Mouse (Mus musculus) MEL (cell line): ENCODE results near the gene Snx29. TPM values are rescaled to one million over a fixed set of nuclear protein-coding genes. Genes with fewer than 3 reads are reported as not detected.
A peak's percentile ranks its signal among the peaks of the same experiment; 100 is the strongest.

Source experiments
- DNase-seq: peaks from one replicate; pipeline ENCODE4 v3.0.0; 2011; ENCODE audit warnings: low read depth, low spot score
- H3K27ac ChIP-seq: 2 replicates; pipeline ENCODE4 v1.5.1; 2012; ENCODE audit warnings: low read depth, mild to moderate bottlenecking, control low read depth, low read length, moderate library complexity; ENCODE audit not compliant: control insufficient read depth
- H3K27me3 ChIP-seq, 2 experiments: fragments of 150-350 bp in 1 of 2; sonication (generic) in 1 of 2; 2 replicates each; pipeline ENCODE4 v1.6.1; 2012; ENCODE audit warnings: low read length in 2 of 2, mild to moderate bottlenecking in 2 of 2, improper control_type of control experiment in 1 of 2, moderate library complexity in 1 of 2; ENCODE audit not compliant: insufficient read depth in 2 of 2, control insufficient read depth in 1 of 2
- H3K36me3 ChIP-seq, 2 experiments: 2 replicates each; pipeline ENCODE4 v1.6.1; 2012 to 2014; ENCODE audit warnings: low read length in 2 of 2, improper control_type of control experiment in 1 of 2, inconsistent platforms in 1 of 2, mild to moderate bottlenecking in 1 of 2; ENCODE audit not compliant: insufficient read depth in 2 of 2, control insufficient read depth in 1 of 2
- H3K4me1 ChIP-seq, 2 experiments: fragments of 150-350 bp in 1 of 2; sonication (generic) in 1 of 2; 2 replicates each; pipeline ENCODE4 v1.6.1; 2012; ENCODE audit warnings: low read length in 2 of 2, improper control_type of control experiment in 1 of 2, mild to moderate bottlenecking in 1 of 2; ENCODE audit not compliant: insufficient read depth in 2 of 2, control insufficient read depth in 1 of 2
- H3K4me3 ChIP-seq, 2 experiments: fragments of 150-350 bp in 1 of 2; sonication (generic) in 1 of 2; 2 replicates each; pipeline ENCODE4 v1.5.1; 2012; ENCODE audit warnings: low read depth in 2 of 2, low read length in 2 of 2, mild to moderate bottlenecking in 2 of 2, moderate library complexity in 2 of 2, control low read depth in 1 of 2, improper control_type of control experiment in 1 of 2; ENCODE audit not compliant: control insufficient read depth in 1 of 2, insufficient read depth in 1 of 2
- H3K79me2 ChIP-seq: 2 replicates; pipeline ENCODE4 v1.6.1; 2012; ENCODE audit warnings: mild to moderate bottlenecking, low read length, moderate library complexity; ENCODE audit not compliant: control insufficient read depth, poor library complexity, insufficient read depth
- H3K9ac ChIP-seq: 2 replicates; pipeline ENCODE4 v1.6.1; 2012; ENCODE audit warnings: low read depth, mild to moderate bottlenecking, control low read depth, low read length, moderate library complexity; ENCODE audit not compliant: control insufficient read depth, poor library complexity, severe bottlenecking
- H3K9me3 ChIP-seq: fragments of 150-350 bp; sonication (generic); replicated peaks from 2 replicates; pipeline ENCODE4 v1.6.1; 2012; ENCODE audit warnings: mild to moderate bottlenecking, low read length, improper control_type of control experiment, moderate library complexity; ENCODE audit not compliant: insufficient read depth
- BHLHE40 ChIP-seq: IDR thresholded peaks from 2 replicates; pipeline ENCODE4 v1.6.1; 2012; ENCODE audit warnings: low read depth, mild to moderate bottlenecking, inconsistent platforms, low read length, improper control_type of control experiment, borderline replicate concordance
- CHD2 ChIP-seq: IDR thresholded peaks from 2 replicates; pipeline ENCODE4 v1.6.1; 2011; ENCODE audit warnings: low read length, improper control_type of control experiment
- ELF1 ChIP-seq: IDR thresholded peaks from 2 replicates; pipeline ENCODE4 v1.6.1; 2014; ENCODE audit warnings: low read depth, mild to moderate bottlenecking, inconsistent platforms, low read length, improper control_type of control experiment, moderate library complexity
- EP300 ChIP-seq, 2 experiments: IDR thresholded peaks; 2 replicates each; pipeline ENCODE4 v1.6.1; 2011; ENCODE audit warnings: improper control_type of control experiment in 2 of 2, low read length in 2 of 2, low read depth in 1 of 2, mild to moderate bottlenecking in 1 of 2
- ETS1 ChIP-seq: IDR thresholded peaks from 2 replicates; pipeline ENCODE4 v1.6.1; 2012; ENCODE audit warnings: low read depth, mild to moderate bottlenecking, inconsistent platforms, low read length, improper control_type of control experiment, moderate library complexity
- HCFC1 ChIP-seq: IDR thresholded peaks from 2 replicates; pipeline ENCODE4 v1.6.1; 2012; ENCODE audit warnings: low read depth, mild to moderate bottlenecking, inconsistent platforms, low read length, improper control_type of control experiment, moderate library complexity
- JUND ChIP-seq: IDR thresholded peaks from 2 replicates; pipeline ENCODE4 v1.6.1; 2011; ENCODE audit warnings: low read depth, mild to moderate bottlenecking, improper control_type of control experiment, low read length
- MAX ChIP-seq: IDR thresholded peaks from 2 replicates; pipeline ENCODE4 v1.6.1; 2011; ENCODE audit warnings: low read length, improper control_type of control experiment
- MAZ ChIP-seq: IDR thresholded peaks from 2 replicates; pipeline ENCODE4 v1.6.1; 2012; ENCODE audit warnings: low read depth, mild to moderate bottlenecking, inconsistent platforms, low read length, improper control_type of control experiment
- MYB ChIP-seq: IDR thresholded peaks from 2 replicates; pipeline ENCODE4 v1.6.1; 2011; ENCODE audit warnings: mild to moderate bottlenecking, low read depth, low read length, improper control_type of control experiment
- MYC ChIP-seq: IDR thresholded peaks from 2 replicates; pipeline ENCODE4 v1.6.1; 2011; ENCODE audit warnings: low read depth, mild to moderate bottlenecking, low read length, improper control_type of control experiment, moderate library complexity
- NRF1 ChIP-seq: IDR thresholded peaks from 2 replicates; pipeline ENCODE4 v1.6.1; 2014; ENCODE audit warnings: low read depth, mild to moderate bottlenecking, inconsistent platforms, low read length, improper control_type of control experiment, moderate library complexity; ENCODE audit not compliant: poor library complexity, insufficient read depth, severe bottlenecking
- POLR2A ChIP-seq, 2 experiments: IDR thresholded peaks; 2 replicates each; pipeline ENCODE4 v1.6.1; 2011 to 2012; ENCODE audit warnings: low read length in 2 of 2, mild to moderate bottlenecking in 2 of 2, control low read depth in 1 of 2, improper control_type of control experiment in 1 of 2, low read depth in 1 of 2, moderate library complexity in 1 of 2; ENCODE audit not compliant: control insufficient read depth in 1 of 2, insufficient read depth in 1 of 2, poor library complexity in 1 of 2
- POLR2AphosphoS2 ChIP-seq: IDR thresholded peaks from 2 replicates; pipeline ENCODE4 v1.6.1; 2011; ENCODE audit warnings: low read length, improper control_type of control experiment
- POLR2AphosphoS5 ChIP-seq: IDR thresholded peaks from 2 replicates; pipeline ENCODE4 v1.6.1; 2012; ENCODE audit warnings: low read depth, borderline replicate concordance, mild to moderate bottlenecking, inconsistent platforms, low read length, moderate library complexity, mixed read lengths
- RAD21 ChIP-seq: IDR thresholded peaks from 2 replicates; pipeline ENCODE4 v1.6.1; 2011; ENCODE audit warnings: mild to moderate bottlenecking, low read depth, low read length, improper control_type of control experiment
- RCOR1 ChIP-seq: IDR thresholded peaks from 2 replicates; pipeline ENCODE4 v1.6.1; 2012; ENCODE audit warnings: low read depth, mild to moderate bottlenecking, inconsistent platforms, low read length, improper control_type of control experiment
- SMC3 ChIP-seq: IDR thresholded peaks from 2 replicates; pipeline ENCODE4 v1.6.1; 2011; ENCODE audit warnings: low read depth, low read length, improper control_type of control experiment
- TBP ChIP-seq: IDR thresholded peaks from 2 replicates; pipeline ENCODE4 v1.8.0; 2011; ENCODE audit warnings: low read depth, low read length, improper control_type of control experiment
- TCF12 ChIP-seq: IDR thresholded peaks from 2 replicates; pipeline ENCODE4 v1.6.1; 2014; ENCODE audit warnings: low read depth, mild to moderate bottlenecking, inconsistent platforms, low read length, improper control_type of control experiment, moderate library complexity
- UBTF ChIP-seq: IDR thresholded peaks from 2 replicates; pipeline ENCODE4 v1.6.1; 2012; ENCODE audit warnings: low read depth, mild to moderate bottlenecking, inconsistent platforms, low read length, improper control_type of control experiment, moderate library complexity, borderline replicate concordance; ENCODE audit not compliant: insufficient read depth
- USF1 ChIP-seq: IDR thresholded peaks from 2 replicates; pipeline ENCODE4 v1.6.1; 2014; ENCODE audit warnings: low read depth, mild to moderate bottlenecking, inconsistent platforms, low read length, improper control_type of control experiment, moderate library complexity
- USF2 ChIP-seq, 2 experiments: IDR thresholded peaks; 2 replicates each; pipeline ENCODE4 v1.6.1; 2011 to 2012; ENCODE audit warnings: improper control_type of control experiment in 2 of 2, low read length in 2 of 2, borderline replicate concordance in 1 of 2, inconsistent platforms in 1 of 2, low read depth in 1 of 2, mild to moderate bottlenecking in 1 of 2; ENCODE audit not compliant: insufficient read depth in 1 of 2
- ZC3H11A ChIP-seq: IDR thresholded peaks from 2 replicates; pipeline ENCODE4 v1.6.1; 2012; ENCODE audit warnings: low read depth, mild to moderate bottlenecking, inconsistent platforms, low read length, improper control_type of control experiment
- ZKSCAN1 ChIP-seq: IDR thresholded peaks from 2 replicates; pipeline ENCODE4 v1.6.1; 2012; ENCODE audit warnings: low read depth, mild to moderate bottlenecking, inconsistent platforms, low read length, improper control_type of control experiment, moderate library complexity
- ZMIZ1 ChIP-seq: IDR thresholded peaks from 2 replicates; pipeline ENCODE4 v1.6.1; 2012; ENCODE audit warnings: low read depth, mild to moderate bottlenecking, inconsistent platforms, low read length, improper control_type of control experiment, moderate library complexity
- ZNF384 ChIP-seq: IDR thresholded peaks from 2 replicates; pipeline ENCODE4 v1.6.1; 2012; ENCODE audit warnings: low read depth, mild to moderate bottlenecking, inconsistent platforms, low read length, improper control_type of control experiment
- polyA plus RNA-seq, 2 experiments: library from polyadenylated mRNA; stranded (reverse) in 1 of 2; unstranded in 1 of 2; fragments of >175 nt in 1 of 2; fragments of >200 nt in 1 of 2; gene quantifications; 2 replicates each; pipeline versions ENCODE4 v1.2.1 to v1.2.4; 2012; ENCODE audit warnings: low replicate concordance in 2 of 2, low read depth in 1 of 2; ENCODE audit not compliant: insufficient read length in 2 of 2, insufficient read depth in 1 of 2, missing spikeins in 1 of 2
- total RNA-seq: library from RNA; depleted of rRNA; stranded (reverse); fragments of 300-350 nt; gene quantifications from 2 replicates; pipeline ENCODE4 v1.2.3, GENCODE M21; 2012

Gene Snx29
- total and polyA plus RNA-seq, 3 experiments: 0.72 to 0.73 TPM; not detected in 1

DNA sequence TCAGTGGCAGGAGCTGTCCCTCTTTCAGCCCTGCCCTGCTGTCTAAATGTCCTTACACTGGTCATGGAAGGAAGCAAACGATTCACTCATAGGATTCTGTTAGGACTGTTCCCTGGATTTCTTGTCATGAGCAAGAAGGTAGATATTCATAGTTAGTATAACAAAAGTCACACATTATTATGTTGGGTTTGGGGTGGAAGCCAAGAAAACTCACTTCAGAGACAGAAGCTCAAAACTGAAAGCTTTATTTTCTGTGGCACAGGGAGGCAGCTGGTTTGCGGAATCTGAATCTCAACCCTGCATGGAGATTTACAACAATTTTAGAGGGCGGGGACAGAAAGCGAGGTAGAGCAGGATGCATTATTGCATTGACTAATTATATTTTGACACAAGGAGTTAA, 86.0 kb downstream of the Snx29 start:
- Histone ChIP-seq H3K27ac (no peak overlapping the region), H3K36me3 (no peaks in the 10 kb centered on the region), H3K4me1 (no peaks in the 10 kb centered on the region), H3K27me3 (no peaks in the 10 kb centered on the region; a peak in 1 of 4 replicates), H3K9me3 (no peaks in the 10 kb centered on the region), H3K9ac (no peak overlapping the region), H3K79me2 (no peaks in the 10 kb centered on the region), H3K4me3 (no peak overlapping the region)
- DNase-seq: no peak
- TF ChIP-seq CHD2 (no peak), ETS1 (no peak), TCF12 (no peak), RCOR1 (no peak), POLR2AphosphoS5 (no peak), BHLHE40 (no peak), POLR2A (IDR thresholded peaks at IDR 0.05; ENCODE audit: control insufficient read depth in 1 of 2, insufficient read depth in 1 of 2, low read depth in 1 of 2, low read length in 2 of 2, poor library complexity in 1 of 2) (no peak), NRF1 (no peak), ZNF384 (no peak), MAX (no peak), TBP (no peak), RAD21 (no peak), POLR2AphosphoS2 (no peak)

GRCm38 (mm10) chr16:11414631-11415030, 91.9 kb downstream of the Snx29 start:
- no peaks in the 10 kb centered on the region for H3K36me3 ChIP-seq

DNA sequence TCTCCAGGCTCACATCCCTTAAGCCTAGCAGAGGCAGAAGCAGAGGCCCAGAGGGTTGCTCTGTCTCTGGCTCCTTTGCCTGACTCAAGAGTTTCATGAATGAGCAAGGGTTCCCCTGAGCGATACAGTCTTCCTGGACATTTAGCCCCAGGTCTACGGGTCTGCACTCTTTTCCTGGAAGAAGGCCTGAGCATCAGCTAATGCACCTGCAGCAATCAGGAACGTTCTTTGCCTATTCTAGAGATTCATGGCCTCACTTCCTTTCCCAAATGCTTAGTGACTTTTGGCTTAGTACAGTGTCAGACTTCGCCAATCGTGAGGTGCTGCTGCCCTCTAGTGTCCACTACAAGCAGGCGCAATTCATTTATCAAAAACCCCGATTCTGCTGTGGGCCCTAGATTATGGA, 95.5 kb downstream of the Snx29 start:
- DNase-seq: peak; percentile 84
- Histone ChIP-seq H3K36me3 (no peaks in the 10 kb centered on the region), H3K27me3 (no peaks in the 10 kb centered on the region), H3K4me3 (no peak overlapping the region), H3K79me2 (no peaks in the 10 kb centered on the region), H3K27ac (no peak overlapping the region), H3K4me1 (no peaks in the 10 kb centered on the region; a peak in 1 of 4 replicates), H3K9me3 (no peaks in the 10 kb centered on the region), H3K9ac (no peak overlapping the region)
- TF ChIP-seq USF2 (IDR thresholded peaks at IDR 0.05; ENCODE audit: borderline replicate concordance in 1 of 2, insufficient read depth in 1 of 2, low read depth in 1 of 2, low read length in 2 of 2) (no peak), UBTF (no peak), ZMIZ1 (no peak), MYB (no peak), SMC3 (peak; percentile 96), RAD21 (no peak; the same call in none of the 2 replicates), USF1 (no peak), MYC (0 out of 2 replicates have a peak, but pooled peaks have one; percentile 53), ZKSCAN1 (no peak), RCOR1 (no peak), JUND (no peak), HCFC1 (no peak), ZC3H11A (peak; percentile 97), MAZ (no peak), TCF12 (no peak), EP300 (IDR thresholded peaks at IDR 0.05; ENCODE audit: low read depth in 1 of 2, low read length in 2 of 2) (no peak)

More at GRCm38 (mm10) chr16:11414631-11415030, 91.9 kb downstream of the Snx29 start:
- TF ChIP-seq MAZ (no peak), ELF1 (no peak), ETS1 (no peak), TBP (no peak)
- H3K9me3 ChIP-seq: no peaks in the 10 kb centered on the region
- H3K79me2 ChIP-seq: no peaks in the 10 kb centered on the region
- no peak overlapping the region for H3K27ac ChIP-seq
- no peaks in the 10 kb centered on the region; a peak in 1 of 4 replicates for H3K27me3 ChIP-seq
- DNase-seq: no peak
- H3K4me1 ChIP-seq: no peaks in the 10 kb centered on the region
- no peak overlapping the region for H3K9ac ChIP-seq
- H3K4me3 ChIP-seq: no peak overlapping the region
